Mouse (Mus musculus): ENCODE measurements around the gene Snu13. TPM values are rescaled to one million over a fixed set of nuclear protein-coding genes. Genes with fewer than 3 reads are reported as not detected.
A peak's percentile ranks its signal among the peaks of the same experiment; 100 is the strongest.

Snu13 gene
- polyA plus RNA-seq, 1 experiment from 2014 or later, result 237 TPM

DNA sequence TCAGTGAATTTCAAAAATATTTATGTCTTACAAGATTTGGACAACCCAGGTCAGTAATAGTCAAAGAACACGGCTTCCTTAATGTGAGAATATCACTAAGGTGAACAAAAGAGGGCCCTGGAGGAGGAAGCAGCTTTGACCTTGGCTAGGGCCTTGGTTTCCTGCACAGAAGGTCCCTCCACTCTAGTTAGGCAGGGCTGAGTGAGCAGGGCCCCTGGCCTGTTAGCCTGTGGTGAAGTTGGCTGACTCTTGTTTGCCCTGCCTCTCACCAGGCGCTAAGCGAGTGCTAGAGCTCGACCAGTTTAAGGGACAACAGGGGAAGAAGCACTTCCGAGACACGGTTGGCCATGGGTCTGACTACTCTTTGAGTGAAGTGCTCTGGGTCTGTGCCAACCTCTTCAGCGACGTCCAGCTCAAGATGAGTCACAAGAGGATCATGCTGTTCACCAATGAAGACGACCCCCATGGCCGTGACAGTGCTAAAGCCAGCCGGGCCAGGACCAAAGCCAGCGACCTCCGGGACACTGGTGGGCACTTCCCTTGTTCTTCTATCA is 24.8 kb downstream of the Snu13 start:
- Histone ChIP-seq H3K9me3 (no peaks in the 10 kb centered on the region), H3K4me1 (replicated peaks) (peaks cover 2% of the 10 kb centered on the region; the same call in 1 of the 2 replicates), H3K4me2 (no peak overlapping the region), H3K27ac (replicated peaks) (no peak overlapping the region), H3K27me3 (no peaks in the 10 kb centered on the region), H3K36me3 (peaks cover 65% of the 10 kb centered on the region), H3K4me3 (no peak overlapping the region), H3K9ac (no peak overlapping the region)
- ATAC-seq (ENCODE audit: low FRiP score, low read depth), result no peak
- WGBS, result 92% methylated on average over 13 of the region's 13 CpGs

GRCm38 (mm10) chr15:82019288-82019687 is 28.1 kb downstream of the Snu13 start:
- ATAC-seq (ENCODE audit: low FRiP score, low read depth), result no peak
- H3K27me3 ChIP-seq, result no peaks in the 10 kb centered on the region
- peaks cover 22% of the 10 kb centered on the region for H3K4me1 ChIP-seq (replicated peaks)
- H3K9me3 ChIP-seq, result no peaks in the 10 kb centered on the region
- no peak overlapping the region for H3K27ac ChIP-seq (replicated peaks)
- H3K4me3 ChIP-seq, result no peak overlapping the region
- no peak overlapping the region for H3K9ac ChIP-seq
- 89% methylated on average over 3 of the region's 3 CpGs for WGBS
- no peak overlapping the region for H3K4me2 ChIP-seq
- peaks cover 35% of the 10 kb centered on the region for H3K36me3 ChIP-seq

DNA sequence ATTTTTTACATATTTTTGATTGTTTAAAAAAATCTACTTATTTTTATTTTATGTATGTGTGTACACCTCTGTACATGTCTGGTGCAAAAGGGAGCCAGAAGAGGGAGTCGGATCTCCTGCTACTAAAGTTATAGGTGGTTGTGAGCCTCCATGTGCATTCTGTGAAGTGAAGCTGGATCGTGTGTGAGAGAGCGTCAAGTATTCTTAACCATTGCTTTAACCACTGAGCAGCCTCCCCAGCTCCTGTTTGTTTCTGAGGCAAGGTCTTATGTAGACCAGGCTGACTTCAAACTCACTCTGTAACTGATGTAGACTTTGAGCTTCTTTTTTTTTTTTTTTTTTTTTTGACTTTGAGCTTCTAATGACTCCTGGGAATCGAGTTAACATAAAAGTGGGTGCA is 29.9 kb downstream of the Snu13 start:
- no peaks in the 10 kb centered on the region for H3K9me3 ChIP-seq
- no peak overlapping the region for H3K9ac ChIP-seq
- H3K27ac ChIP-seq (replicated peaks), result no peak overlapping the region
- peaks cover 30% of the 10 kb centered on the region for H3K4me1 ChIP-seq (replicated peaks)
- H3K4me2 ChIP-seq, result 0 out of 2 replicates have a peak overlapping the region, but pooled peaks have one; percentile 3
- no peak for ATAC-seq (ENCODE audit: low FRiP score, low read depth)
- WGBS, result 82% methylated on average over 4 of the region's 4 CpGs
- peaks cover 17% of the 10 kb centered on the region for H3K36me3 ChIP-seq
- H3K4me3 ChIP-seq, result no peak overlapping the region
- H3K27me3 ChIP-seq, result no peaks in the 10 kb centered on the region

DNA sequence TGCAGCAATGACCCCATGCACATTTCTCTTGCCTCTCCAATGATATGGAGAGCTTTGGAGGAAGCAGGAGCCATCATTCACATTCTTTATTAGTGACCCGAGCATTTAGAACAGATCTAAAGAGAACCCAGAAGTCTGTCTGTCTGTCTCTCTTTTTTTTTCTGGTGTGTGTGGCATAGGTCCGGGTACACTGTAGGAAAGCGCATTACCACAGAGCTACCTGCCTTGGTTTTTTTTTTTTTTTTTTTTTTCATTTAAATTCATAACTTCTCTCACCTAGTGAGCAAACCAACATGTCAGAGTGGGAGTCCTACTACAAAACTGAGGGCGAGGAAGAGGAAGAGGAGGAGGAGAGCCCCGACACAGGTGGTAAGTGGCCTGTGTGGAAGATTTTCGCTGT is 30.6 kb downstream of the Snu13 start:
- H3K4me2 ChIP-seq, result peak overlapping the region; percentile 94
- H3K4me3 ChIP-seq, result peak overlapping the region; percentile 77
- no peaks in the 10 kb centered on the region for H3K27me3 ChIP-seq
- H3K36me3 ChIP-seq, result peaks cover 13% of the 10 kb centered on the region
- peak overlapping the region; percentile 56 for H3K9ac ChIP-seq
- ATAC-seq (ENCODE audit: low FRiP score, low read depth), result no peak
- WGBS, result 31% methylated on average over 6 of the region's 6 CpGs
- no peaks in the 10 kb centered on the region for H3K9me3 ChIP-seq
- peak overlapping the region; percentile 80 for H3K27ac ChIP-seq (replicated peaks)
- H3K4me1 ChIP-seq (replicated peaks), result peaks cover 30% of the 10 kb centered on the region

DNA sequence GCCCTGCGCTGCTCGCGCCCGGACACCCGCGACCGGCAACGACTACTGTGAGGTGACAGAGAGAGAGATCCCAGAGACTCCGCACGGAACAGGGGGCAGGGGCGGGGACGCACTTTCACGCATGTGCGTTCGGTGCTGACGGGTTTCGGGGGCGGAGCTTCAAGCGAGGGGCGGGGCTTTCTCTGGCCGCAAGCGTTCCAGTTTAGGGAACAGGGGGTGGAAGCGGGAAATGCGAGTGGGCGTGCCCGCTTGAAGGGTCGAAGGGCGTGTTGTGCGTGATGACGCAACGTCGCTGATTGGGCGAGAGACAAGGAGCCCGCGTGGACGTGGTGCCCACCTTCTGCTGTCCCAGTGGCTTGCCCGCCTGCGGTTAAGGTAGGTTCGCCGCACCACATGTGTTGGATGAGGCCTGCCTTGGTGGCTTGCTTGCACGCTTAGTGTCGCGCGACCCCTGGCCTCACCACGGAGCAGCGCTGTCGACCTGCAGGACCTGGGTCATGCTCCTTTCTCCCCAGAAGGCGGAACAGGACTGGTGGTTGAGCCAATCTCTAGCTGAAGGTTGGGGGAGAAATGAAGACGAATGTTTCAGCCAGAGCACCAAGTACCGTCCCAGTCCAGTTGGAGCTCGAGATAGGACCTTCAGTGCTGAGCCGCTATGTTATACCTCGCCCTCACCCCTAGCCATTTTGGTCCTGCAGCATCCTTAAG is 31.1 kb downstream of the Snu13 start:
- Histone ChIP-seq H3K27me3 (no peaks in the 10 kb centered on the region), H3K27ac (replicated peaks) (peak overlapping the region; percentile 84), H3K9me3 (no peaks in the 10 kb centered on the region), H3K4me1 (replicated peaks) (peaks cover 30% of the 10 kb centered on the region), H3K9ac (peak overlapping the region; percentile 83), H3K4me2 (peak overlapping the region; percentile 94), H3K4me3 (peak overlapping the region; percentile 77), H3K36me3 (peaks cover 13% of the 10 kb centered on the region)
- under 1% methylated on average over 47 of the region's 53 CpGs for WGBS
- ATAC-seq (ENCODE audit: low FRiP score, low read depth), result peak; percentile 98

GRCm38 (mm10) chr15:82015392-82016100 is 31.9 kb downstream of the Snu13 start:
- peak overlapping the region; percentile 94 for H3K4me2 ChIP-seq
- peak; percentile 14 for ATAC-seq (ENCODE audit: low FRiP score, low read depth)
- H3K4me3 ChIP-seq, result peak overlapping the region; percentile 77
- no peaks in the 10 kb centered on the region for H3K27me3 ChIP-seq
- H3K27ac ChIP-seq (replicated peaks), result peak overlapping the region; percentile 84
- WGBS, result under 1% methylated on average over 35 of the region's 39 CpGs
- H3K36me3 ChIP-seq, result peaks cover 13% of the 10 kb centered on the region
- peak overlapping the region; percentile 83 for H3K9ac ChIP-seq
- peaks cover 30% of the 10 kb centered on the region for H3K4me1 ChIP-seq (replicated peaks)
- no peaks in the 10 kb centered on the region for H3K9me3 ChIP-seq

- peak overlapping the region; percentile 84; the same call in 1 of the 2 replicates for H3K27ac ChIP-seq (replicated peaks)
- no peak for ATAC-seq (ENCODE audit: low FRiP score, low read depth)
Measured at GRCm38 (mm10) chr15:82014745-82015391, 32.5 kb downstream of the Snu13 start.

DNA sequence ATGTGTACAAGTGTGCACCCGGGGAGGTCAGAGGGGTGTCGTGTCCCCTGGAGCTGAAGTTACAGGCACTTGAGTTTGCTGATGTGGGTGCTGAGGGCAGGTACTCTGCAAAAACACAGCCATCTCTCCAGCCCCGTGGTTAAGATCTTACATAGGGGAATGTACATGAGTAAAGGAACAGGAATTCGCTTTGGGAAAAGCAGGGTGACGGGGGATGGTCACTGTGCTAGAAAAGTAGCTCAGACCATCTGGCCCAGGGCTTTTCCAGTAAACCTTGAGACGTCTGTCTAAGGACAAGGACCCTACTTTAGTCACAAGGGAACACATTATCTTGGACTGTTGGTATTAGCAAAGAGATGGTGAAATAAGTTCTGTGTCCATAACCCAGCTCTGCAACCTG is 35.5 kb downstream of the Snu13 start:
- 94% methylated on average over 6 of the region's 6 CpGs for WGBS
- no peak for ATAC-seq (ENCODE audit: low FRiP score, low read depth)

More at GRCm38 (mm10) chr15:82014745-82015391, 32.5 kb downstream of the Snu13 start:
- H3K27me3 ChIP-seq, result no peaks in the 10 kb centered on the region
- peak overlapping the region; percentile 94 for H3K4me2 ChIP-seq
- 18% methylated on average over 9 of the region's 9 CpGs for WGBS
- H3K36me3 ChIP-seq, result peaks cover 10% of the 10 kb centered on the region
- H3K9ac ChIP-seq, result peak overlapping the region; percentile 83
- no peaks in the 10 kb centered on the region for H3K9me3 ChIP-seq
- H3K4me1 ChIP-seq (replicated peaks), result peaks cover 30% of the 10 kb centered on the region
- peak overlapping the region; percentile 77 for H3K4me3 ChIP-seq

GRCm38 (mm10) chr15:82004257-82004656 is 43.1 kb downstream of the Snu13 start:
- ATAC-seq (ENCODE audit: low FRiP score, low read depth), result no peak
- WGBS, result 94% methylated on average over 8 of the region's 8 CpGs
- H3K4me3 ChIP-seq, result no peak overlapping the region
- H3K4me1 ChIP-seq (replicated peaks), result no peaks in the 10 kb centered on the region
- H3K27me3 ChIP-seq, result no peaks in the 10 kb centered on the region
- H3K27ac ChIP-seq (replicated peaks), result no peak overlapping the region
- H3K9ac ChIP-seq, result no peak overlapping the region
- H3K4me2 ChIP-seq, result no peak overlapping the region
- peaks cover 15% of the 10 kb centered on the region for H3K36me3 ChIP-seq
- H3K9me3 ChIP-seq, result no peaks in the 10 kb centered on the region

More for the DNA sequence above, 35.5 kb downstream of the Snu13 start:
- Histone ChIP-seq H3K4me1 (replicated peaks) (peaks cover 24% of the 10 kb centered on the region), H3K9me3 (no peaks in the 10 kb centered on the region), H3K27ac (replicated peaks) (no peak overlapping the region), H3K9ac (no peak overlapping the region), H3K4me3 (no peak overlapping the region), H3K4me2 (no peak overlapping the region), H3K36me3 (no peaks in the 10 kb centered on the region), H3K27me3 (no peaks in the 10 kb centered on the region)

GRCm38 (mm10) chr15:81993992-81994391 is 53.4 kb downstream of the Snu13 start:
- H3K4me3 ChIP-seq, result no peak overlapping the region
- H3K27ac ChIP-seq (replicated peaks), result no peak overlapping the region
- no peak for ATAC-seq (ENCODE audit: low FRiP score, low read depth)
- 88% methylated on average over 6 of the region's 6 CpGs for WGBS
- no peaks in the 10 kb centered on the region for H3K9me3 ChIP-seq
- no peak overlapping the region for H3K9ac ChIP-seq
- peaks cover 47% of the 10 kb centered on the region for H3K36me3 ChIP-seq
- H3K4me2 ChIP-seq, result no peak overlapping the region
- H3K27me3 ChIP-seq, result no peaks in the 10 kb centered on the region
- H3K4me1 ChIP-seq (replicated peaks), result 0 out of 2 replicates have a peak, but pooled peaks cover 4% of the 10 kb centered on the region

DNA sequence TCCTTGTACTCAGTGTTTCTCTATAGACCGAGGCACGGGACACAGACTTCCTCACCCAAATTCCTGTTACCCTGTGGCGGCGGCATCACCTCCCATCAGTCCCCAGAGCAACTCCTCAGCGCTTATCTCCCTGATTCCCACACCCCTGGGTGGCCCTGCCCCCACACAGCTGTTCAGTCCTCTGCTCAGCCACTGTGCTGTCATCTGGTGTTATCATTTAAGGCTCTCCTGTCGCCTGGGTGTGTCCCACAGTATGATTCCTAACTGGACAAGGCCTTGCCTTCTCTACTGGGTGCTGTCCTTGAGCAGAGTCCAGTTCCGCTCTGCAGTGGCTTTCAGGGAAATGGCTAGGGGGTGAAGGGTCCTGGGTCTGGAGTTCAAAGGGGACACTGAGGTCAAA is 56.8 kb downstream of the Snu13 start:
- H3K9ac ChIP-seq, result no peak overlapping the region

More for the DNA sequence above, 56.8 kb downstream of the Snu13 start:
- no peak overlapping the region for H3K4me2 ChIP-seq
- 50% methylated on average over 7 of the region's 7 CpGs for WGBS
- no peak overlapping the region for H3K4me3 ChIP-seq
- ATAC-seq (ENCODE audit: low FRiP score, low read depth), result no peak
- peaks cover 18% of the 10 kb centered on the region for H3K36me3 ChIP-seq
- no peak overlapping the region for H3K27ac ChIP-seq (replicated peaks)
- no peaks in the 10 kb centered on the region for H3K9me3 ChIP-seq
- H3K4me1 ChIP-seq (replicated peaks), result 0 out of 2 replicates have a peak, but pooled peaks cover 9% of the 10 kb centered on the region
- no peaks in the 10 kb centered on the region for H3K27me3 ChIP-seq
